Mouse (Mus musculus): ENCODE measurements around the gene Lep. TPM values are rescaled to one million over a fixed set of nuclear protein-coding genes. Genes with fewer than 3 reads are reported as not detected.

The Lep gene
- polyA plus RNA-seq, 1 experiment = 1.4 TPM

DNA sequence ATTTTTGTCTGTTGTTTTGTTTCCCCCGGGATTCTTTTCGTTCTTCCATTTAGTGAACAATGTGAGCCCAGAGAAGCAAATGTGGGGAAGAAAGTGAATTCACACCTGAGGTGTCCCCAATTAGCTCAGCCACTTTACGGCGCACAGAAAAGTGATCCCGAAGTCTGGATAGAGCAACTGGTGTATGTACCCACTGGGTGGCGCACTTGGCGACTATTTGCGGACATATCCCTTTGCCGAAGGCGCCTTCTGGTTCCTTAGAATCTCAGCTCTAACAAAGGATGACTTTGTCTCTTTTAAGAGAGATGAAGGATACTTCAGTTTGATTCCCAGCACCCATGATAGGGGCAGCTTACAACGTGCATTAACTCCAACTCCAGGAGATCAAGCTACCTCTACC, 32.9 kb downstream of the Lep start:
- no peak for DNase-seq
- Histone ChIP-seq H3K27ac (ENCODE audit: insufficient read depth, low read depth, low read length) (no peak overlapping the region), H3K4me3 (ENCODE audit: insufficient read depth, low read depth, low read length) (no peak overlapping the region), H3K4me1 (ENCODE audit: control insufficient read depth, insufficient read depth, low read length) (no peaks in the 10 kb centered on the region), H3K36me3 (ENCODE audit: control insufficient read depth, insufficient read depth, low read length) (no peaks in the 10 kb centered on the region), H3K27me3 (replicated peaks; ENCODE audit: control insufficient read depth, insufficient read depth, low read length) (no peaks in the 10 kb centered on the region)
- WGBS = 67% methylated on average over 11 of the region's 11 CpGs
- TF ChIP-seq CTCF (conservative IDR thresholded peaks at IDR 0.05; ENCODE audit: insufficient read depth, insufficient read length, low read depth, low read length) (peak; percentile 33), POLR2A (IDR thresholded peaks at IDR 0.05; ENCODE audit: low read depth, low read length) (no peak)

DNA sequence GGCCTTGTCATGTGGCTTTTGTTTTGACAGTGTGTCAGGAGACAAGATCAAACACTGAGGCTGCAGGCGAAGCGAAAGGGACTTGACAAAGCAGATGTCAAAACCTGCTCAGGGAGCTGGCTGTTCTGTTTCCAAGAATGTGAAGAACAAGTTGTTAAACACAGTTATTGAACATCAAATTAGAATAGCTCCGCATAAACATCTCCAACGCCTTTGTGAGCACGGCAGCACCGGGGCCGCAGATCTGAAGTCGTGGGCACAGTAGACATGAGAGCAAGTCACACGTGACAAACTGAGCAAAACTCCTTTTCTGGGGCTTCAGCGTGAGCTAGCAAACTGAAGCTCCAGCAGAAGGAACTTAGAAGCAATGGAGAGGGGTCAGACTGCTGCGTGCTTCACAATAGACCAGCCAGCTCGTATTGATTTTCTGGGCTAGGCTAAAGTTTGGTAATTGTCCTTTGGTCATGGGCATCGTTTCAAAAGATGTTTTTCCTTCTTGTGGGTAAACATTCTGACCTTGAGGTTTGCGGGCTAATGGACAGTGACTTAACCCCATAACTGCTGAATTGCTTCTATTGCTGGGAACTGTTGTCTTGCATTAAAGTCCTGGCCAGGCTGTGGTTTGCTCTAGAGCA, 39.6 kb downstream of the Lep start:
- no peak for TF ChIP-seq POLR2A (IDR thresholded peaks at IDR 0.05; ENCODE audit: low read depth, low read length)
- TF ChIP-seq CTCF (conservative IDR thresholded peaks at IDR 0.05; ENCODE audit: insufficient read depth, insufficient read length, low read depth, low read length) = no peak
- 46% methylated on average over 14 of the region's 14 CpGs for WGBS
- Histone ChIP-seq H3K4me1 (ENCODE audit: control insufficient read depth, insufficient read depth, low read length) (no peaks in the 10 kb centered on the region), H3K36me3 (ENCODE audit: control insufficient read depth, insufficient read depth, low read length) (no peaks in the 10 kb centered on the region), H3K27me3 (replicated peaks; ENCODE audit: control insufficient read depth, insufficient read depth, low read length) (no peaks in the 10 kb centered on the region), H3K27ac (ENCODE audit: insufficient read depth, low read depth, low read length) (no peak overlapping the region), H3K4me3 (ENCODE audit: insufficient read depth, low read depth, low read length) (no peak overlapping the region)
- DNase-seq = no peak

DNA sequence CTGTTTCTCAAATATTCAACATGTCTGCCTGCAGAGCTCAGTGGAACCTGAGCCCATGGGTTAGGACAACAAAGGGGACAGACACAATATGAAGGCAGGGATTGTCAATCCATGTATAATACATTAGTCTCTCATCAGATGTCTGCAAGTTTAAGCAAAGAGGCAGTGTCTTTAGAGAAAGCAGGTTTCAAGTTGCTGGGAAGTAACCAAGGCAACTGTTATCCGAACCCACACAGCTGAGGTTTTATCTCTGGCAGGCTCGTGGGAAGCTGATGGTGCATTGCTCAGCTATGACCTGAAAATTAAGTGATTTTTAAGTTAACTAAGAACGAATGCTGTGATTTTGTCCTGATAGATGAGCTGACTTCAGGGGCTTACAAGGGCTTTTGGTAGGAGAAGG, 40.4 kb downstream of the Lep start:
- no peak overlapping the region for H3K27ac ChIP-seq (ENCODE audit: insufficient read depth, low read depth, low read length)
- TF ChIP-seq POLR2A (IDR thresholded peaks at IDR 0.05; ENCODE audit: low read depth, low read length) = no peak
- no peak for TF ChIP-seq CTCF (conservative IDR thresholded peaks at IDR 0.05; ENCODE audit: insufficient read depth, insufficient read length, low read depth, low read length)
- no peaks in the 10 kb centered on the region for H3K27me3 ChIP-seq (replicated peaks; ENCODE audit: control insufficient read depth, insufficient read depth, low read length)
- 55% methylated on average over 3 of the region's 3 CpGs for WGBS
- no peaks in the 10 kb centered on the region for H3K36me3 ChIP-seq (ENCODE audit: control insufficient read depth, insufficient read depth, low read length)
- no peak overlapping the region for H3K4me3 ChIP-seq (ENCODE audit: insufficient read depth, low read depth, low read length)
- DNase-seq = no peak
- H3K4me1 ChIP-seq (ENCODE audit: control insufficient read depth, insufficient read depth, low read length) = no peaks in the 10 kb centered on the region

DNA sequence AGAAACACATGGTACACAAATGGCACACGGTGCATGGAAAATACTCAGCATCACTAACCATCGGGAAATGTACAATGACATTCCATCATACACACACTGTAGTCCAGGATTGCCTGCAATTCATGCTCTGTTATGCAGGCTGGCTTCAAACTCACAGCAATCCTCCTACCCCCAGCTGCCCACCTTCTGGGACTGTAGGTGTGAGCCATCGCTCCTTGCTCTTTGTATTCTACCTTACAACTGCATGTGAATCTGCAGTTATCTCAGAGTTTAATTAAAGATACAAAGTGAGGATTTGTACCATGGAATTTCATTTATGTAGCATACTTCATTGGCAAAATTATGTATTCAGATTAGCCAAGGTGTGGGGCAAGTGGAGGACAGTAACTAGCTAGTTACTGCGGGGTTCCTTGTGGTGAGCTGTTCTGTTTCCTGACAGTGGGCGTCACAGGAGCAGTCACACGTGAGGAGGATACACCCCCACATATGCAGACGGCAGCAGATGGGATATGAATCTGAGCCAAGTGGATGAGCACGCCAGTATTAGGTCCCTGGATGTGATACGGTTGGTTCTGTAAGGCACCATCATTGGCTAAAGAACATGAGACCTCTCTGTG, 41.3 kb downstream of the Lep start:
- DNase-seq = no peak
- Histone ChIP-seq H3K27me3 (replicated peaks; ENCODE audit: control insufficient read depth, insufficient read depth, low read length) (no peaks in the 10 kb centered on the region), H3K4me1 (ENCODE audit: control insufficient read depth, insufficient read depth, low read length) (no peaks in the 10 kb centered on the region), H3K36me3 (ENCODE audit: control insufficient read depth, insufficient read depth, low read length) (no peaks in the 10 kb centered on the region), H3K27ac (ENCODE audit: insufficient read depth, low read depth, low read length) (no peak overlapping the region), H3K4me3 (ENCODE audit: insufficient read depth, low read depth, low read length) (no peak overlapping the region)
- no peak for TF ChIP-seq POLR2A (IDR thresholded peaks at IDR 0.05; ENCODE audit: low read depth, low read length)
- TF ChIP-seq CTCF (conservative IDR thresholded peaks at IDR 0.05; ENCODE audit: insufficient read depth, insufficient read length, low read depth, low read length) = no peak
- 74% methylated on average over 9 of the region's 9 CpGs for WGBS

DNA sequence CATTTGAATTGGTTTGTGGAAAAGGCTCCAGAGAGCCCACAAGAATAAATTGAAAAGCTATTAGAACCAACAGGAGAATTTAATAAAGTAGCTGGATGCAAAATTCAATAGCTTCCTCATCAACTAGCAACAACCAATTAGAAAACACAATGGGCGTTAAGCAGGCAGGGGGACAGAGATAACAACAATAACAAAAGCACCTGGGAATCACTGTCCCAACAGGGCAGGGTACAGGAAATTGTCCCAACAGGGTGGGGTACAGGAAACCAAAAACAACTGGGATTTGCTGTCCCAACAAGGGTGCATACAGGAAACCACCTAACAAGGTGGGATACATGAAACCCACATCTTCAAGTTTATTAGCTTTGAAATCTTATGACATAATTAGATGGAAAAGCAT, 48.4 kb downstream of the Lep start:
- Histone ChIP-seq H3K4me3 (ENCODE audit: insufficient read depth, low read depth, low read length) (no peak overlapping the region), H3K4me1 (ENCODE audit: control insufficient read depth, insufficient read depth, low read length) (no peaks in the 10 kb centered on the region), H3K36me3 (ENCODE audit: control insufficient read depth, insufficient read depth, low read length) (no peaks in the 10 kb centered on the region), H3K27ac (ENCODE audit: insufficient read depth, low read depth, low read length) (no peak overlapping the region), H3K27me3 (replicated peaks; ENCODE audit: control insufficient read depth, insufficient read depth, low read length) (no peaks in the 10 kb centered on the region)
- 58% methylated on average over 1 of the region's 1 CpGs for WGBS
- no peak for DNase-seq
- TF ChIP-seq CTCF (conservative IDR thresholded peaks at IDR 0.05; ENCODE audit: insufficient read depth, insufficient read length, low read depth, low read length) (no peak), POLR2A (IDR thresholded peaks at IDR 0.05; ENCODE audit: low read depth, low read length) (no peak)

DNA sequence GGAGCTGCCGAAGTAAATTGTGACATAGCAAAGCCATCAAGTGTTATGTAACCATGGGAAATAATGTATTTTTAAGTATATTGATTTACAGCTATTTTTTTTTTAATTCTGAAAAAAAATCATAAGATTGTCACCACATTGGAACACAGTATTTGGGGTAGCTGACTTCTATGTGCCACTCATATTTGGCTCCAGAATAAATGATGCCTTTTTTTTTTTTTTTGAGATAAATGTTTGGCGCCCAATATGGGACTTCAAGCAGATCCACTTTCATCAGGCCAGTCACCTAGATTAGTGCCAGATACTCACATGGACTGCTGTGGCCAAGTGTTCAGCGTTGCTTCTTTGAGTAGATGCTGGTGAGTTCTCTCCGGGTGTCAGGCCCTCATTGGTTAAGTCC, 51.5 kb downstream of the Lep start:
- Histone ChIP-seq H3K27ac (ENCODE audit: insufficient read depth, low read depth, low read length) (no peak overlapping the region), H3K27me3 (replicated peaks; ENCODE audit: control insufficient read depth, insufficient read depth, low read length) (no peaks in the 10 kb centered on the region), H3K4me1 (ENCODE audit: control insufficient read depth, insufficient read depth, low read length) (no peaks in the 10 kb centered on the region), H3K36me3 (ENCODE audit: control insufficient read depth, insufficient read depth, low read length) (no peaks in the 10 kb centered on the region), H3K4me3 (ENCODE audit: insufficient read depth, low read depth, low read length) (no peak overlapping the region)
- 91% methylated on average over 4 of the region's 4 CpGs for WGBS
- no peak for DNase-seq
- TF ChIP-seq CTCF (conservative IDR thresholded peaks at IDR 0.05; ENCODE audit: insufficient read depth, insufficient read length, low read depth, low read length) = no peak
- no peak for TF ChIP-seq POLR2A (IDR thresholded peaks at IDR 0.05; ENCODE audit: low read depth, low read length)

DNA sequence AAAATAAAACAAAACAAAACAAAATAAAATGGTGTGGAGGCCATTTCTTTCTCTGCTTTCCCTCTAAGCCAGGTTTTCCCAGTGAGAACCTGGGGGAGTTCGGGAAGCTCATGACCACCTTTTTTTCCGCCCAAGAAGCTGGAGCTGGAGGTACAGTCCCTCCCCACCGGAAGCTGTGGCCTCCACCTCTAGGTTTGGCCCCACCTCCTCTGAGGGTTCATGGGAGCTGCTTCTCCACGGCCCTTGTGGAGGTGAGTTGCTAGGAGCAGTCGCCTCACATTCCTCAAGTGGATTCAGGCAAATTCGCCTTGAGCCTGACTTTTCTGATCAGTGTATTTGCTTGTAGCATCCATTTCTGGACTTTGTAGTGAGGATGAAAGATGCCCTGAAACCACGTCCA, 55.7 kb downstream of the Lep start:
- WGBS = 85% methylated on average over 7 of the region's 7 CpGs
- no peak for DNase-seq
- Histone ChIP-seq H3K27ac (ENCODE audit: insufficient read depth, low read depth, low read length) (no peak overlapping the region), H3K4me1 (ENCODE audit: control insufficient read depth, insufficient read depth, low read length) (peaks cover 3% of the 10 kb centered on the region; the same call in 1 of the 2 replicates), H3K4me3 (ENCODE audit: insufficient read depth, low read depth, low read length) (no peak overlapping the region), H3K27me3 (replicated peaks; ENCODE audit: control insufficient read depth, insufficient read depth, low read length) (no peaks in the 10 kb centered on the region), H3K36me3 (ENCODE audit: control insufficient read depth, insufficient read depth, low read length) (no peaks in the 10 kb centered on the region)
- no peak for TF ChIP-seq CTCF (conservative IDR thresholded peaks at IDR 0.05; ENCODE audit: insufficient read depth, insufficient read length, low read depth, low read length)
- no peak for TF ChIP-seq POLR2A (IDR thresholded peaks at IDR 0.05; ENCODE audit: low read depth, low read length)
